Mouse (Mus musculus): Measurements from ENCODE around the gene Olfr507. TPM values are rescaled to one million over a fixed set of nuclear protein-coding genes. Genes with fewer than 3 reads are reported as not detected.
"Not testable (repeated sequence)": the region's sequence is repeated elsewhere in the genome, so short reads cannot be mapped to it uniquely, and the experiment has no call there.

The Olfr507 gene
- polyA plus RNA-seq (2015; fragmentation: Nextera tagmentation; extraction: Ambion mirVana) = not detected in 2 replicates

- H3K4me3 ChIP-seq = no peak within 1 kb of the TSS
- H3K4me1 ChIP-seq (replicated peaks) = no peaks in the 10 kb centered on the region
- no peak for ATAC-seq (replicated peaks; ENCODE audit: insufficient number of reproducible peaks, insufficient read depth, low FRiP score, low read depth)
- no peak within 1 kb of the TSS for H3K4me2 ChIP-seq
- H3K36me3 ChIP-seq = no peaks in the 10 kb centered on the region
- 57% methylated on average over 2 of the region's 2 CpGs for WGBS
- H3K27me3 ChIP-seq = no peaks in the 10 kb centered on the region
- no peak within 1 kb of the TSS for H3K9ac ChIP-seq
- no peaks in the 10 kb centered on the region for H3K9me3 ChIP-seq (replicated peaks)
- no peak within 1 kb of the TSS for H3K27ac ChIP-seq
Observed at GRCm38 (mm10) chr7:108621514-108621913, at the start of gene Olfr507. TSS of gene Olfr507 (plus strand) at chr7:108621814.

- no peak for ATAC-seq (replicated peaks; ENCODE audit: insufficient number of reproducible peaks, insufficient read depth, low FRiP score, low read depth)
- WGBS = 83% methylated on average over 1 of the region's 1 CpGs
Observed at GRCm38 (mm10) chr7:108589797-108590196, 31.8 kb upstream of the Olfr507 start.

GRCm38 (mm10) chr7:108601916-108602315 is 19.7 kb upstream of the Olfr507 start:
- H3K4me3 ChIP-seq; ATAC-seq (replicated peaks; ENCODE audit: insufficient number of reproducible peaks, insufficient read depth, low FRiP score, low read depth); H3K27me3 ChIP-seq; H3K9me3 ChIP-seq (replicated peaks); H3K36me3 ChIP-seq; H3K27ac ChIP-seq; H3K9ac ChIP-seq; H3K4me2 ChIP-seq; H3K4me1 ChIP-seq (replicated peaks): not testable (repeated sequence)
- WGBS = 65% methylated on average over 3 of the region's 3 CpGs

More at GRCm38 (mm10) chr7:108589797-108590196, 31.8 kb upstream of the Olfr507 start:
- no peak overlapping the region for H3K4me2 ChIP-seq
- H3K9ac ChIP-seq = no peak overlapping the region
- no peak overlapping the region for H3K4me3 ChIP-seq
- no peaks in the 10 kb centered on the region for H3K27me3 ChIP-seq
- H3K4me1 ChIP-seq (replicated peaks) = no peaks in the 10 kb centered on the region
- H3K36me3 ChIP-seq = no peaks in the 10 kb centered on the region
- no peak overlapping the region for H3K27ac ChIP-seq
- H3K9me3 ChIP-seq (replicated peaks) = no peaks in the 10 kb centered on the region

GRCm38 (mm10) chr7:108610487-108610886 is 11.1 kb upstream of the Olfr507 start, which contains the start of gene Olfr506:
TSS of gene Olfr506 (plus strand) at chr7:108610787.
- Histone ChIP-seq H3K4me2 (no peak within 1 kb of the TSS), H3K4me1 (replicated peaks) (no peaks in the 10 kb centered on the region), H3K36me3 (no peaks in the 10 kb centered on the region), H3K27ac (no peak within 1 kb of the TSS), H3K9me3 (replicated peaks) (no peaks in the 10 kb centered on the region), H3K27me3 (no peaks in the 10 kb centered on the region), H3K4me3 (no peak within 1 kb of the TSS), H3K9ac (no peak within 1 kb of the TSS)
- ATAC-seq (replicated peaks; ENCODE audit: insufficient number of reproducible peaks, insufficient read depth, low FRiP score, low read depth) = no peak

GRCm38 (mm10) chr7:108614110-108614509 is 7.5 kb upstream of the Olfr507 start:
- Histone ChIP-seq H3K4me1 (replicated peaks) (no peaks in the 10 kb centered on the region), H3K4me3 (no peak overlapping the region), H3K4me2 (no peak overlapping the region), H3K27ac (no peak overlapping the region), H3K9me3 (replicated peaks) (no peaks in the 10 kb centered on the region), H3K27me3 (no peaks in the 10 kb centered on the region), H3K36me3 (no peaks in the 10 kb centered on the region), H3K9ac (no peak overlapping the region)
- ATAC-seq (replicated peaks; ENCODE audit: insufficient number of reproducible peaks, insufficient read depth, low FRiP score, low read depth) = no peak
- 68% methylated on average over 2 of the region's 2 CpGs for WGBS

GRCm38 (mm10) chr7:108616781-108617180 is 4.8 kb upstream of the Olfr507 start:
- H3K9me3 ChIP-seq (replicated peaks); ATAC-seq (replicated peaks; ENCODE audit: insufficient number of reproducible peaks, insufficient read depth, low FRiP score, low read depth); H3K36me3 ChIP-seq; H3K9ac ChIP-seq; H3K4me2 ChIP-seq; H3K27me3 ChIP-seq; H3K27ac ChIP-seq; H3K4me1 ChIP-seq (replicated peaks); H3K4me3 ChIP-seq: not testable (repeated sequence)
- 61% methylated on average over 3 of the region's 3 CpGs for WGBS

GRCm38 (mm10) chr7:108629694-108630093 is 8.1 kb downstream of the Olfr507 start, which contains the start of gene Olfr508:
TSS of gene Olfr508 (plus strand) at chr7:108629994.
- H3K4me3 ChIP-seq = no peak within 1 kb of the TSS
- H3K27me3 ChIP-seq = no peaks in the 10 kb centered on the region
- 72% methylated on average over 3 of the region's 3 CpGs for WGBS
- no peak within 1 kb of the TSS for H3K27ac ChIP-seq
- no peaks in the 10 kb centered on the region for H3K36me3 ChIP-seq
- no peak within 1 kb of the TSS for H3K4me2 ChIP-seq
- ATAC-seq (replicated peaks; ENCODE audit: insufficient number of reproducible peaks, insufficient read depth, low FRiP score, low read depth) = no peak
- H3K9ac ChIP-seq = no peak within 1 kb of the TSS
- no peaks in the 10 kb centered on the region for H3K4me1 ChIP-seq (replicated peaks)
- no peaks in the 10 kb centered on the region for H3K9me3 ChIP-seq (replicated peaks)

GRCm38 (mm10) chr7:108651806-108652205 is 30.2 kb downstream of the Olfr507 start, which contains the start of gene Olfr509:
TSS of gene Olfr509 (minus strand) at chr7:108651906.
- no peak for ATAC-seq (replicated peaks; ENCODE audit: insufficient number of reproducible peaks, insufficient read depth, low FRiP score, low read depth)
- Histone ChIP-seq H3K9me3 (replicated peaks) (no peaks in the 10 kb centered on the region), H3K4me3 (no peak within 1 kb of the TSS), H3K36me3 (no peaks in the 10 kb centered on the region), H3K27ac (no peak within 1 kb of the TSS), H3K4me1 (replicated peaks) (no peaks in the 10 kb centered on the region), H3K9ac (no peak within 1 kb of the TSS), H3K4me2 (no peak within 1 kb of the TSS), H3K27me3 (no peaks in the 10 kb centered on the region)

- no peak overlapping the region for H3K27ac ChIP-seq
- H3K4me2 ChIP-seq = no peak overlapping the region
- H3K36me3 ChIP-seq = no peaks in the 10 kb centered on the region
- no peaks in the 10 kb centered on the region for H3K4me1 ChIP-seq (replicated peaks)
- H3K27me3 ChIP-seq = no peaks in the 10 kb centered on the region
- H3K9ac ChIP-seq = no peak overlapping the region
- 84% methylated on average over 3 of the region's 3 CpGs for WGBS
- no peak overlapping the region for H3K4me3 ChIP-seq
- no peaks in the 10 kb centered on the region for H3K9me3 ChIP-seq (replicated peaks)
- ATAC-seq (replicated peaks; ENCODE audit: insufficient number of reproducible peaks, insufficient read depth, low FRiP score, low read depth) = no peak
Observed at GRCm38 (mm10) chr7:108662419-108662818, 40.8 kb downstream of the Olfr507 start.

GRCm38 (mm10) chr7:108666118-108666517 is 44.5 kb downstream of the Olfr507 start, which contains the start of gene Olfr510:
TSS of gene Olfr510 (plus strand) at chr7:108666418.
- no peak for ATAC-seq (replicated peaks; ENCODE audit: insufficient number of reproducible peaks, insufficient read depth, low FRiP score, low read depth)
- H3K4me3 ChIP-seq = no peak within 1 kb of the TSS
- no peaks in the 10 kb centered on the region for H3K9me3 ChIP-seq (replicated peaks)
- H3K27me3 ChIP-seq = no peaks in the 10 kb centered on the region
- WGBS = 74% methylated on average over 1 of the region's 1 CpGs
- H3K36me3 ChIP-seq = no peaks in the 10 kb centered on the region
- no peaks in the 10 kb centered on the region for H3K4me1 ChIP-seq (replicated peaks)
- H3K9ac ChIP-seq = no peak within 1 kb of the TSS
- H3K4me2 ChIP-seq = no peak within 1 kb of the TSS
- no peak within 1 kb of the TSS for H3K27ac ChIP-seq

- no peaks in the 10 kb centered on the region for H3K4me1 ChIP-seq (replicated peaks)
- H3K4me2 ChIP-seq = no peak overlapping the region
- no peak overlapping the region for H3K27ac ChIP-seq
- no peak for ATAC-seq (replicated peaks; ENCODE audit: insufficient number of reproducible peaks, insufficient read depth, low FRiP score, low read depth)
- no peaks in the 10 kb centered on the region for H3K36me3 ChIP-seq
- no peak overlapping the region for H3K4me3 ChIP-seq
- no peak overlapping the region for H3K9ac ChIP-seq
- 53% methylated on average over 1 of the region's 1 CpGs for WGBS
- H3K27me3 ChIP-seq = no peaks in the 10 kb centered on the region
- H3K9me3 ChIP-seq (replicated peaks) = no peaks in the 10 kb centered on the region; the same call in 1 of the 2 replicates
Observed at GRCm38 (mm10) chr7:108671058-108671457, 49.4 kb downstream of the Olfr507 start.

All from heart, embryonic 15.5 days (tissue).